Mouse (Mus musculus): ENCODE results near the gene Tas2r143.

Tas2r143 gene
- long read RNA-seq, experiment 1 = 0 reads
- long read RNA-seq, experiment 2 = 0 reads

GRCm38 (mm10) chr6:42399938-42400337, at the start of gene Tas2r143:
Gene Tas2r143, plus strand, starts transcription at chr6:42400238.
- intact Hi-C loops (cut with DNase I) = no loop called here

GRCm38 (mm10) chr6:42350968-42351775, 48.9 kb upstream of the Tas2r143 start:
- intact Hi-C loops (cut with DNase I) = no loop called here

- intact Hi-C loops (cut with DNase I) = no loop called here
Observed at GRCm38 (mm10) chr6:42351776-42352485, 48.1 kb upstream of the Tas2r143 start.

- intact Hi-C loops (cut with DNase I) = no loop called here
Observed at GRCm38 (mm10) chr6:42352486-42352846, 47.6 kb upstream of the Tas2r143 start.

GRCm38 (mm10) chr6:42353180-42353579, 46.9 kb upstream of the Tas2r143 start:
- intact Hi-C loops (cut with DNase I) = no loop called here

- intact Hi-C loops (cut with DNase I) = no loop called here
Observed at GRCm38 (mm10) chr6:42354076-42355019, 45.7 kb upstream of the Tas2r143 start.

GRCm38 (mm10) chr6:42355366-42355765, 44.7 kb upstream of the Tas2r143 start:
- intact Hi-C loops (cut with DNase I) = no loop called here

GRCm38 (mm10) chr6:42355794-42356600, 44.0 kb upstream of the Tas2r143 start:
- intact Hi-C loops (cut with DNase I) = no loop called here

GRCm38 (mm10) chr6:42356913-42357312, 43.1 kb upstream of the Tas2r143 start:
- intact Hi-C loops (cut with DNase I) = no loop called here

- intact Hi-C loops (cut with DNase I) = no loop called here
Observed at GRCm38 (mm10) chr6:42357901-42358300, 42.1 kb upstream of the Tas2r143 start.

GRCm38 (mm10) chr6:42358901-42359300, 41.1 kb upstream of the Tas2r143 start:
- intact Hi-C loops (cut with DNase I) = no loop called here

GRCm38 (mm10) chr6:42359364-42360147, 40.5 kb upstream of the Tas2r143 start:
- intact Hi-C loops (cut with DNase I) = no loop called here

GRCm38 (mm10) chr6:42360231-42360840, 39.7 kb upstream of the Tas2r143 start:
- intact Hi-C loops (cut with DNase I) = no loop called here

- intact Hi-C loops (cut with DNase I) = no loop called here
Observed at GRCm38 (mm10) chr6:42361041-42361895, 38.8 kb upstream of the Tas2r143 start.

- intact Hi-C loops (cut with DNase I) = no loop called here
Observed at GRCm38 (mm10) chr6:42362074-42362473, 38.0 kb upstream of the Tas2r143 start.

- intact Hi-C loops (cut with DNase I) = no loop called here
Observed at GRCm38 (mm10) chr6:42362497-42362896, 37.5 kb upstream of the Tas2r143 start.

GRCm38 (mm10) chr6:42362974-42363373, 37.1 kb upstream of the Tas2r143 start:
- intact Hi-C loops (cut with DNase I) = no loop called here

GRCm38 (mm10) chr6:42364066-42364465, 36.0 kb upstream of the Tas2r143 start:
- intact Hi-C loops (cut with DNase I) = no loop called here
